Mouse (Mus musculus) effector memory CD4-positive, alpha-beta T cell, adult 5 months (primary cell): ENCODE results near the gene Pecr. TPM values are rescaled to one million over a fixed set of nuclear protein-coding genes. Genes with fewer than 3 reads are reported as not detected.

Experiments used
- polyA plus RNA-seq: library from polyadenylated mRNA; unstranded; fragments of 100-300 nt; shearing (Covaris generic); gene quantifications from one replicate; pipeline ENCODE4 v1.2.1, GENCODE M21; 2017

The Pecr gene
- 7.5 TPM for polyA plus RNA-seq

GRCm38 (mm10) chr1:72283992-72284485 is at the start of gene Pecr, which contains the start of gene Tmem169:
TSS of gene Pecr (minus strand) at chr1:72284314.
TSS of gene Tmem169 (plus strand) at chr1:72284369.

DNA sequence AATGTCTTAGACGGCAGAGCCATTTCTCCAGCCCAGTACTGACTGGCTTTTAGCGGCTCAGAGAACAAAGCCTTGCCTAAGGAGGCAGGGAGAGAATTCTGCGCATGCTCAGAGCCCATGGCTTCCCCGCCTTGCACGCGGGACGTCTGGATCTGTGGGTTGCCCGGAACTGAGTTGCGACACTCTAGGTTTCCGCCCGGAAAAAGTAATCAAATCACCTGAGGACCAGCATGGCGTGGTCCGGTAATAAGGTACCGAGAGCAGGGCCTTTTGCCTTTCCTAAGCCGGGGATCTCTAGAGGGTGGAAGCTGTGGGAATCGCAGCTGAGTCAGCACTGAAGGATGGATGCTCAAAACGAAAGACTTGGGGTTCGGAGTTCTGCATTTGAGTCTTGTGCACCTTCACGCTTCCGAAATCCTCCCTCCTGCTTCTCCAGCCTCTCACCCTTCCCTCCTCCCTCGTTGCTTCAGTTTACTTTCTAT is 23.2 kb upstream of the Pecr start, which contains the start of gene Xrcc5:
Gene Xrcc5 (plus strand): TSS at position 105 of the 482 bp plus-strand sequence.

GRCm38 (mm10) chr1:72211701-72212699 is 72.1 kb downstream of the Pecr start, which contains the start of gene Mreg:
TSS of gene Mreg (minus strand) at chr1:72212307.

Other genes with a start within 250 kb of the Pecr start
- 0.16 TPM for gene Mreg, start 72.0 kb downstream of the Pecr start, polyA plus RNA-seq
- not detected for gene Tmem169, start 55 bp upstream of the Pecr start, polyA plus RNA-seq
- gene Xrcc5, start 23.1 kb upstream of the Pecr start, polyA plus RNA-seq = 25.5 TPM